Mouse (Mus musculus) erythroblast, embryonic 14.5 days (primary cell): ENCODE results near the gene Inka1. TPM values are rescaled to one million over a fixed set of nuclear protein-coding genes. Genes with fewer than 3 reads are reported as not detected.

Source experiments
- H3K27me3 ChIP-seq: 2 replicates; pipeline ENCODE4 v1.6.1; 2012; ENCODE audit warnings: inconsistent platforms; ENCODE audit not compliant: control insufficient read depth
- H3K36me3 ChIP-seq: 2 replicates; pipeline ENCODE4 v1.6.1; 2012; ENCODE audit warnings: mild to moderate bottlenecking, inconsistent platforms; ENCODE audit not compliant: control insufficient read depth
- H3K4me1 ChIP-seq: 2 replicates; pipeline ENCODE4 v1.6.1; 2012; ENCODE audit warnings: inconsistent platforms; ENCODE audit not compliant: control insufficient read depth
- H3K4me3 ChIP-seq: replicated peaks from 2 replicates; pipeline ENCODE3; 2012; ENCODE audit warnings: moderate library complexity, mild to moderate bottlenecking, inconsistent platforms
- H3K9me3 ChIP-seq: 2 replicates; pipeline ENCODE4 v1.6.1; 2012; ENCODE audit warnings: low read length, inconsistent platforms, mixed read lengths; ENCODE audit not compliant: control insufficient read depth
- GATA1 ChIP-seq: IDR thresholded peaks from 2 replicates; pipeline ENCODE4 v1.6.1; 2012; ENCODE audit warnings: low read length, inconsistent platforms, mixed read lengths
- TAL1 ChIP-seq: IDR thresholded peaks from 3 replicates; pipeline ENCODE4 v1.6.1; 2012; ENCODE audit warnings: low read length, inconsistent platforms, mixed read lengths
- polyA plus RNA-seq: library from polyadenylated mRNA; stranded (reverse); fragments of >175 nt; gene quantifications from 2 replicates; pipeline ENCODE4 v1.2.3, GENCODE M21; 2012

Gene Inka1
- polyA plus RNA-seq, 1 experiment, result 15.9 TPM

DNA sequence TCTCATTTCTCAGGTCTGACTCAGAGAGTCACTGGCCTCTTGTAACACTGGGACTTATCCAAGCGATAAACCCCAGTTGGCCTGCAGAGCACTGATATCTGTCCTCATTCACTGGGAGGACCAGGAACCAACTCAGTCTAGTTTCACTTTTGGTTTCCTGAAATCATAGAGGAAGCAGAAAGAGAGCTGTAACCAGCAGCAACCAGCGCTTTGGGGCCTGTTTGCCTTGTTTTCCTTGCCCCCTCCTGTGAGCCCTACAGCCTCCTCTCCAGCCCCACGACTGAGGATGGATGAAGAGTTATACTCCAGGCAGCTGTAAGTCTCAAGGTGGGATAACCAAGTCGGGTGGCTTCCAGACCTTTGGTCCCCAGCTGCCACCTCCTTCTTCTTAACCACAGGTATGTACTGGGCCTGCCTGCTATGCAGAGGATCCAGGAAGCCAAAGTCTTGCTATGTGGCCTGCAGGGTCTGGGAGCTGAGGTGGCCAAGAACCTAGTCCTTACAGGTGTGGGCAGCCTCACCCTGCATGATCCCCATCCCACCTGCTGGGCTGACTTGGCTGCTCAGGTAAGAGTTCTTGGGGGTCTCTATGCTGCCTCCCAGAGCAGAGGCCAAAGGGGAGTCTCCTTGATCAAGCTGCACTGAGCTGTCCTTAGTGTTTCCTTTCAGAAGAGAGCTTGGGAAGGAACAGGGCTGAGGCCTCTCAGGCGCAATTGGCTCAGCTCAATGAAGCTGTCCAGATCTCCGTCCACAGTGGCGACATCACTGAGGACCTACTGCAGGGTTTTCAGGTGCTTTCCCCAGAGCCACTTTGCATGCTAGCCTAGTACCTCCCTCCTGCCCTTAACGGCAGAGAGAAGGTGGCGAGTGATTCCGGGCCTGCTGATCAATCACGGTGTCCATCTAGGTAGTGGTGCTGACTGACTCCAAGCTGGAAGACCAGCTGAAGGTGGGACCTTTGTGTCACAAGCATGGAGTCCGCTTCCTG lies 10.0 kb downstream of the Inka1 start, which contains the start of gene Uba7:
TSS of gene Uba7 (plus strand) at position 107 of the 988 bp plus-strand sequence.
- TF ChIP-seq GATA1 (peak; percentile 83), TAL1 (peak; percentile 84)
- Histone ChIP-seq H3K9me3 (no peaks in the 10 kb centered on the region), H3K27me3 (no peaks in the 10 kb centered on the region), H3K36me3 (peaks cover 83% of the 10 kb centered on the region), H3K4me3 (peak within 1 kb of the TSS; percentile 65), H3K4me1 (peaks cover 99% of the 10 kb centered on the region)

DNA sequence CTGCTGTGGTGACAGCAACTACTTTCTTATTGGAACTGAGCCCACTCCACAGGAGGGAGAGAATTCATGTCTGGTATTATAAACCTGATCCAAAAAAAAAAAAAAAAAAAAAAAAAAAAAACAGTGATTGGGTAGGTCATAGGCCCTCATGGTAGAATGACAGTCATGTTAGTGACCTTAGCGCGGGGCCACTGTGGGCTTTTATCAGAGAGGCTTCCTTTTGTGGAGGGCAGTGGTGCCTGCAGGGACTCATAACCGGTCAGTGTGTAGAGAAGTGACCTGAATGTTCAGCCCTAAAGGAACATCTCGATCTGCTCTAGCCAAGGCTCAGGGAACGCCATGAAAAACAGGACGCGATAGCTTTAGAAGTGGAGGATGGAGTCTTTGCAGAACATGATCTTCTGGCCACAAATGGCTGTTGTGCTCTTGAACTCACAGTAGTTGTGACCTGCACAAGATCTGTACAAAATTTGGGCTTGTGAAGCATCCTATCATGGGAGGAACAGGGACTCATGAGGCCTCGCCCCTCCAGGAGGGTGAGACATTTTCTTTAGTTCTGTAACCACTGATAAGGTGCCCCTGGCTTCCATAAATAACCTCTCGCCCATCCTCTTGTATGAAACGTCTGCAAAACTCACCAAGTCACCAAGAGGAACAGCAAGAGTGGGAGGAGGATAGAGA lies 11.0 kb downstream of the Inka1 start:
- H3K4me1 ChIP-seq, result peaks cover 99% of the 10 kb centered on the region
- peaks cover 83% of the 10 kb centered on the region for H3K36me3 ChIP-seq
- no peaks in the 10 kb centered on the region for H3K27me3 ChIP-seq
- H3K4me3 ChIP-seq, result peak overlapping the region; percentile 65
- no peaks in the 10 kb centered on the region for H3K9me3 ChIP-seq
- TF ChIP-seq GATA1 (peak; percentile 37; the same call in 1 of the 2 replicates), TAL1 (peak; percentile 45; the same call in 2 of the 3 replicates)

DNA sequence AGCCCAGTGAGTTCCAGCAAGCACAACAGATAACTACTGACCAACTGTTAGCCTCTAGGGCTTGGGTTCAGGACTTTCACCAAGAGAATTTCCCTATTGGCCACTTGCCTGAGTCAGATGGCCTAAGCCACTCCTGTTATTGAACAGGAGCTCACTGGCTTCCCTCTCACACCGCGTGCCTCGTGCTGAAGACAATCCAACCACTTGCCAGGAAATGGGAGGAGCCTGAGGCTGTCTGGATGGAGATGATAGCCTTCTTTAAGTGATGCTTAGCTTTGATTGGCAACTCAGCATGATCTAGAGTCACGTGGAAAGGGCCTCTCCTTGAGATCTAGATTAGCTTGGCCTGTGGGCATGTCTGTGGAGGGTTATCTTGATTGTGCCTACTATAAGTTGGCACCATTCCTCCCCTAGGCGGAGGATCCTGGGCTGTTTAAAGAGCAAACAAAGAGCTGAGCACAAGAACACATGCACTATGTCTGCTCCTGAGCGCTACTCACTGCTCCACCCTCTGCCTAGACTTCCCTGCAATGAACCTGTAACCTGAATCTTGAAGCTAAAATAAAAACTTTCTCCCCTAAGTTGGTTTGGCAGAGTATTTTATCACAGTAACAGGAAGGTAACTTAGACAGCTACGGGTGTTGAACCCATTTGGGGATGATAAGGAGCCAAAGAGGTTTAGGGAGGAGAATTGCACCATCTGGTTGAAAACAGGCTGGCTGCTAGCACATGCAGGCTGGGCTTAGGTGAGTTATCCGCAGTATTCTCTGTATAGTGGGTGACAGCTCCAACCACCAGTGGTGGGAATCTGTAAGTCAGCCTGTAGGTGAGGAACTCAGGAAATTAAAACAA lies 13.8 kb downstream of the Inka1 start:
- H3K9me3 ChIP-seq, result no peaks in the 10 kb centered on the region
- H3K27me3 ChIP-seq, result no peaks in the 10 kb centered on the region
- peak; percentile 80 for TF ChIP-seq TAL1
- peak; percentile 94 for TF ChIP-seq GATA1
- peaks cover 82% of the 10 kb centered on the region for H3K36me3 ChIP-seq
- H3K4me1 ChIP-seq, result peaks cover 81% of the 10 kb centered on the region
- peak overlapping the region; percentile 46 for H3K4me3 ChIP-seq

DNA sequence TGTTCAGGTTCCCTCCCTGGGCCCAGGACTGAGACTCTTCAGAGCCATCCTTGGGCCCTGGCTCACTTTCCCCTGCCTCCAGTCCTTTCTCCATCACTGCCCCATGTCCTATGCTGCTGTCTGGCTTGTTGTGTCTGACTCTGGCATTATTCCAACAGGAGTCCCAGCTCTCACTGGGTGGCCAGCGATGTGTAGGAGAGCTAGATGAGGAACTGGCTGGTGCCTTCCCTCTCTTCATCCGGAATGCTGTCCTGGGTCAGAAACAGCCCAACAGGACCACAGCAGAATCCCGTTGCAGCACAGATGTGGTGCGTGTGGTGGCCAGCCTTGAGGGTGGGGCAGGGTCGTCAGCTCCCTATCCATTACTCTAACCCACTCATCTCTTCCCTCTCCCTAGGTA lies 15.4 kb downstream of the Inka1 start:
- Histone ChIP-seq H3K36me3 (peaks cover 83% of the 10 kb centered on the region), H3K9me3 (no peaks in the 10 kb centered on the region), H3K4me1 (peaks cover 75% of the 10 kb centered on the region), H3K27me3 (no peaks in the 10 kb centered on the region), H3K4me3 (no peak overlapping the region)
- TF ChIP-seq TAL1, result no peak
- TF ChIP-seq GATA1, result no peak

DNA sequence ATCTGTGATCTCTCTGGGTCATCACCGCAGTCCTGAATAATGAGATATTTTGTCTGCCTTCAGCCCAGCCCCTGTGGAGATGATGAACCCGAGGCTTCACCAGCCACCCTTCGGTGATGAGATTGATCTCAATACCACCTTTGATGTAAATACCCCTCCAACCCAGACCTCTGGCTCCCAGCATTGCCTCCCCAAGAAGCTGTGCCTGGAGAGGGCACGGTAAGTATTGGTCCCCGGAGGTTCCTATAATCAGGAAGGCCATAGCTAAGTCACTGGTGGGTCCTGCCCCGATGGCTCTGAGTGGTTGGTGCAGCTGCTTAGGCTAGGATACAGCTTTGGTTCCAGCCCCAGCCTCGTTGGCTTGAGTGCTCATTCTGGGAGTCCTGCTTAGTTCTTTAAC lies 17.1 kb downstream of the Inka1 start:
- H3K4me1 ChIP-seq, result peaks cover 69% of the 10 kb centered on the region
- TF ChIP-seq GATA1 (no peak), TAL1 (no peak)
- H3K9me3 ChIP-seq, result no peaks in the 10 kb centered on the region
- peaks cover 99% of the 10 kb centered on the region for H3K36me3 ChIP-seq
- no peak overlapping the region for H3K4me3 ChIP-seq
- H3K27me3 ChIP-seq, result no peaks in the 10 kb centered on the region

DNA sequence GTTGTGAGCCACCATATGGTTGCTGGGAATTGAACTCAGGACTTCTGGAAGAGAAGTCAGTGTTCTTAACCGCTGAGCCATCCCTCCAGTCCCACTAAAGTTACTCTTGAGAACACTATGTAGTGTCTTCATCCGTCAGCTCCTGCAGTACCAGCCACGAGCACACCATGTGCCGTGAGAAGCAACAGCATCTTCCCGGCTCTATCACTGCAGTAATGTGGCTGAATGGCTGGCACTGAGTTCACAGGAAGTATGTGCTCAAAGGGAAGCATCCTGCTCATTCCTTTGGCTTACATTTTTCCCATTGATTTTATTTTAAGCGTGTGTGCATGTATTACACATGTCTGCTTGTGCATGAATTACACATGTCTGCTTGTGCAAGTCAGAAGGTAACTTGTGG lies 18.2 kb downstream of the Inka1 start:
- no peak overlapping the region for H3K4me3 ChIP-seq
- peaks cover 99% of the 10 kb centered on the region for H3K36me3 ChIP-seq
- no peaks in the 10 kb centered on the region for H3K9me3 ChIP-seq
- H3K4me1 ChIP-seq, result peaks cover 60% of the 10 kb centered on the region
- no peaks in the 10 kb centered on the region for H3K27me3 ChIP-seq
- no peak for TF ChIP-seq GATA1
- no peak for TF ChIP-seq TAL1

DNA sequence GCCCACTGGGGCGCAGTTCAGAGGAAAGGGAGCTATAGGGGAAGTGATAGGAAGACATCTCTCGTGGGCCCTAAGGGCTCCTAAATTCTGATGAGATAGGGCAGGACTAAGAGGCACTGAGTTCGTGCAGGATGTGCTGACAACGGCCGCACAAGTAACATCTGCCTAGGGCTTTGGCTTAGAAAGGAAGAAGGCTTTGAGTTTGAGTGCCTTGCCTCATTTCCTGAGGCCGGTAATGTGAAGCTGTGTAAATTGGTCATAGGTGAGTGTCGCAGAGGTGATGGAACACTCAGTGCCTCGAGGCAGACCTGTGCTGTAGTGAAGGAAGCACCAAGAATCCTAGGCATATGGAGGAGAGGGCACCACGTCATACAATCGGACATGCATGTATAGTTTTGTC lies 19.0 kb downstream of the Inka1 start:
- TF ChIP-seq GATA1 (no peak), TAL1 (no peak)
- H3K36me3 ChIP-seq, result peaks cover 99% of the 10 kb centered on the region

DNA sequence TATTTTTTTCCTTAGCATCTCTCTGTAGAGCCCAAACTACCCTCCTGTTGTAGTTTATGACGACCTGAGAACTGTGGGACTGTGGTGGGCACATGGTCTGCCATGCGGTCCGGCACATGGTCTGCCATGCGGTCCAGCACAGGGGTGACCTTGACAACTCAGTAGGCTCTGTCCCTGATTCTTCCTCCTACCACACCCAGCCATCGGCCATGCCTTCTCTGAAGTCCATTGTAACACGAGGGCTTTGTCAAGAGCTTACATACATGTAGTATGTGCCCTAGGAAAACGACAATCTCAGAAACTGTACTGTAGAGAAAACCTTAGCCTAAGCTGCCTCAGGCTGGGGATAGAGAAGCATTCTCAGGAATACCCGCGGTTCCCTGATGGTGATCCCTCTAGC lies 21.0 kb downstream of the Inka1 start:
- H3K36me3 ChIP-seq, result peaks cover 99% of the 10 kb centered on the region
- TF ChIP-seq TAL1, result no peak
- no peak for TF ChIP-seq GATA1
- H3K4me3 ChIP-seq, result no peak overlapping the region

More for the DNA sequence above, 19.0 kb downstream of the Inka1 start:
- Histone ChIP-seq H3K4me1 (peaks cover 52% of the 10 kb centered on the region), H3K9me3 (no peaks in the 10 kb centered on the region), H3K4me3 (no peak overlapping the region), H3K27me3 (no peaks in the 10 kb centered on the region)

More for the DNA sequence above, 21.0 kb downstream of the Inka1 start:
- H3K9me3 ChIP-seq, result no peaks in the 10 kb centered on the region
- peaks cover 32% of the 10 kb centered on the region for H3K4me1 ChIP-seq
- H3K27me3 ChIP-seq, result no peaks in the 10 kb centered on the region
